Mouse (Mus musculus) liver, embryonic 11.5 days (tissue): ENCODE measurements at regions not wholly inside any gene's neighbourhood (a gene's known extent, or its start where the extent isn't known, plus 50 kb on each side); places are given as distances from the start of the nearest gene placed in this dataset.

Source experiments
- ATAC-seq: fragments of 200-750 bp; cut with Nextera tagmentation; replicated peaks from 2 replicates; pipeline ENCODE4 v1.8.0; 2017; ENCODE audit warnings: moderate number of reproducible peaks, mild to moderate bottlenecking, moderate TSS enrichment, moderate library complexity; ENCODE audit not compliant: low FRiP score
- DNase-seq: peaks from one replicate; pipeline ENCODE4 v3.0.0-alpha.2; 2017; ENCODE audit warnings: low spot score
- H3K27ac ChIP-seq: fragments of 300-500 bp; sonication (generic); 2 replicates; pipeline ENCODE4 v1.5.1; 2014; ENCODE audit warnings: mild to moderate bottlenecking, low read depth, low read length, control low read depth
- H3K27me3 ChIP-seq: fragments of 300-500 bp; sonication (generic); replicated peaks from 2 replicates; pipeline ENCODE4 v1.6.1; 2014; ENCODE audit warnings: low read length, mixed read lengths; ENCODE audit not compliant: control insufficient read depth, insufficient read depth
- H3K36me3 ChIP-seq: fragments of 300-500 bp; sonication (generic); 2 replicates; pipeline ENCODE4 v1.6.1; 2014; ENCODE audit warnings: mild to moderate bottlenecking, low read length, moderate library complexity, mixed read lengths; ENCODE audit not compliant: control insufficient read depth, insufficient read depth
- H3K4me1 ChIP-seq: fragments of 300-500 bp; sonication (generic); replicated peaks from 2 replicates; pipeline ENCODE4 v1.6.1; 2014; ENCODE audit warnings: low read length, mixed read lengths; ENCODE audit not compliant: control insufficient read depth, insufficient read depth
- H3K4me2 ChIP-seq: fragments of 300-500 bp; sonication (generic); 2 replicates; pipeline ENCODE4 v1.6.1; 2014; ENCODE audit warnings: mild to moderate bottlenecking, control low read depth, moderate library complexity
- H3K4me3 ChIP-seq: fragments of 300-500 bp; sonication (generic); 2 replicates; pipeline ENCODE4 v1.5.1; 2014; ENCODE audit warnings: low read depth, low read length, control low read depth
- H3K9ac ChIP-seq: fragments of 300-500 bp; sonication (generic); 2 replicates; pipeline ENCODE4 v1.6.1; 2014; ENCODE audit warnings: low read depth, low read length, control low read depth
- H3K9me3 ChIP-seq: fragments of 300-500 bp; sonication (generic); 2 replicates; pipeline ENCODE4 v1.6.1; 2016; ENCODE audit warnings: low read length, inconsistent platforms, mixed read lengths; ENCODE audit not compliant: control insufficient read depth
- WGBS: fragments of 180-500 bp; shearing (Covaris S2); extraction: QIAGEN DNeasy Blood & Tissue Kit; methylation state at CpG from one replicate; pipeline ENCODE4 v1.1.7; 2014; 5-methylcytosine and 5-hydroxymethylcytosine counted together

GRCm38 (mm10) chr5:132737966-132738365 lies 194.8 kb upstream of the Auts2 start:
- DNase-seq (no peak), ATAC-seq (no peak)
- Histone ChIP-seq H3K9ac (no peak overlapping the region), H3K9me3 (no peaks in the 10 kb centered on the region), H3K36me3 (no peaks in the 10 kb centered on the region), H3K4me3 (no peak overlapping the region), H3K27me3 (no peaks in the 10 kb centered on the region), H3K27ac (no peak overlapping the region), H3K4me1 (no peaks in the 10 kb centered on the region), H3K4me2 (no peak overlapping the region)
- 72% methylated on average over 5 of the region's 5 CpGs for WGBS

DNA sequence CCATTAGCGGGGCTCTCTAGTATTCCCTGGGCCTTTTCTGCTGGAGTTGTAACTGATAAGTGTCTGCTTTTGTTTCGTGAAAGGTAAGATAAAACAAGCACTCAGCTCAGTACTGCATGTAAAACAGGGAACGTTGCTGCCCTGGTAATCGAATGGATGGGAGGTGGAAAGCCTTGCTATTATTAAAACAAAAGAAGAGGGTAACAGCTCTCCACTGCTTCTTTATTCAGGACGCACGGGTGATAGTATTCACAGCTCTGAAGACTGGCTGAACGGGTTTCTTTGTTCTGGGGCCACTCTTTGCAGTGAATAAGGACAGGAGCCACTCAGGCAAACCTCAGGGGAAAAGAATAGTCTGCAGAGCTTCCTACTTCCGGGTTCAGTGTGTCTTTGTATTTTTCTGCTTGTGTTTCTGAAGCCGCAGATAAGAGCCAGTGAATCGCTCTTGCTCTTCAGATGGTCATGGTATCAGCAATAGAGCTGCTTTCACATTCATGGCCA lies 185.6 kb upstream of the Auts2 start:
- H3K27ac ChIP-seq = no peak overlapping the region
- H3K4me3 ChIP-seq = no peak overlapping the region
- no peaks in the 10 kb centered on the region for H3K27me3 ChIP-seq
- H3K4me2 ChIP-seq = no peak overlapping the region
- no peak overlapping the region for H3K9ac ChIP-seq
- no peak for DNase-seq
- 47% methylated on average over 10 of the region's 10 CpGs for WGBS
- no peaks in the 10 kb centered on the region for H3K36me3 ChIP-seq
- no peak for ATAC-seq
- no peaks in the 10 kb centered on the region for H3K4me1 ChIP-seq
- H3K9me3 ChIP-seq = no peaks in the 10 kb centered on the region

DNA sequence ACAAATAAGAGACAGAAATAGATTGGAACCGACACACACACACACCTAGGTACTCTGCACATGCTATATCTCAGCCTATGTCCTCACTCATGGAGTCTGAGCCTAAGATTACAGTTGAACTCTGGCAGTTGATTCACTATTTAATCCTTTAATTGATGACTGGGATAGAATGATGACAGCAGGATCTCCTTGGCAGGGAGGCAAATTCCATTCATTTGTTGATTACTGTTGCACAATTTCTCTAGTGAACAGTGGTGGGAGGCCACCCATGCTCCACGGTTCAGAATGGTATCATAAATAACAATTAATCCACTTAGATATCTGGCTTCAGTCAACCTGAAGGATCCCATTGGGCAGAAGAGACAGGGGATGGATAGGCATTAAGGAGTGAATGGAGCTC lies 181.3 kb upstream of the Auts2 start:
- DNase-seq (no peak), ATAC-seq (no peak)
- Histone ChIP-seq H3K4me2 (no peak overlapping the region), H3K36me3 (no peaks in the 10 kb centered on the region), H3K4me1 (no peaks in the 10 kb centered on the region), H3K4me3 (no peak overlapping the region), H3K9me3 (no peaks in the 10 kb centered on the region), H3K9ac (no peak overlapping the region), H3K27me3 (no peaks in the 10 kb centered on the region), H3K27ac (no peak overlapping the region)
- 53% methylated on average over 2 of the region's 2 CpGs for WGBS

DNA sequence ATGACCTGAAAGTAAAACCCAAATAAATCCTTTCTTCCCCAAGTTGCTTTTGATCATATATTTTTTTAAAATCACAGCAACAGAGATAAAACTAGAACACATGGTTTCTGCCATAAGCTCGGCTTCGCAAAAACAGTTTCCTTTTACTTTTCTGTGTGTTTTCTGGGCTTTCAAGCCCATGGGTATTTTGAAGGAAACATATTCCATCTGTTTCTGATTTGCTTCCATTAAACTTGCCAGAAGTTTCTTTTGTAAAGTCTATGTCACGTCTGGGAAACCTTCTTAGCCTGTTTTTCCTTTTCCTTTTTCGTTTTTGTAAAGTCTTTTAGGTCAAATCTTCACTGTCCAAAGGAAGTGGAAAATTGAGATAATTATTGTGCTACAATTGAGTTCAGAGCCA lies 167.2 kb upstream of the Auts2 start:
- ATAC-seq (no peak), DNase-seq (no peak)
- Histone ChIP-seq H3K27me3 (no peaks in the 10 kb centered on the region), H3K9ac (no peak overlapping the region), H3K4me3 (no peak overlapping the region), H3K4me2 (no peak overlapping the region), H3K36me3 (no peaks in the 10 kb centered on the region), H3K4me1 (no peaks in the 10 kb centered on the region), H3K9me3 (no peaks in the 10 kb centered on the region), H3K27ac (no peak overlapping the region)
- 78% methylated on average over 4 of the region's 4 CpGs for WGBS

GRCm38 (mm10) chr5:132707531-132707930 lies 164.4 kb upstream of the Auts2 start:
- Histone ChIP-seq H3K9ac (no peak overlapping the region), H3K4me3 (no peak overlapping the region), H3K4me2 (no peak overlapping the region), H3K27me3 (no peaks in the 10 kb centered on the region), H3K36me3 (no peaks in the 10 kb centered on the region), H3K9me3 (no peaks in the 10 kb centered on the region), H3K27ac (no peak overlapping the region), H3K4me1 (no peaks in the 10 kb centered on the region)
- 75% methylated on average over 4 of the region's 4 CpGs for WGBS
- DNase-seq (no peak), ATAC-seq (no peak)

- H3K4me3 ChIP-seq = no peak overlapping the region
- no peaks in the 10 kb centered on the region for H3K27me3 ChIP-seq
- H3K9ac ChIP-seq = no peak overlapping the region
- no peak overlapping the region for H3K27ac ChIP-seq
- no peak for DNase-seq
- no peak overlapping the region for H3K4me2 ChIP-seq
- no peak for ATAC-seq
- H3K36me3 ChIP-seq = no peaks in the 10 kb centered on the region
- no peaks in the 10 kb centered on the region for H3K9me3 ChIP-seq
- 72% methylated on average over 10 of the region's 10 CpGs for WGBS
- no peaks in the 10 kb centered on the region for H3K4me1 ChIP-seq
Measured at GRCm38 (mm10) chr5:132703455-132704100, 160.4 kb upstream of the Auts2 start.

DNA sequence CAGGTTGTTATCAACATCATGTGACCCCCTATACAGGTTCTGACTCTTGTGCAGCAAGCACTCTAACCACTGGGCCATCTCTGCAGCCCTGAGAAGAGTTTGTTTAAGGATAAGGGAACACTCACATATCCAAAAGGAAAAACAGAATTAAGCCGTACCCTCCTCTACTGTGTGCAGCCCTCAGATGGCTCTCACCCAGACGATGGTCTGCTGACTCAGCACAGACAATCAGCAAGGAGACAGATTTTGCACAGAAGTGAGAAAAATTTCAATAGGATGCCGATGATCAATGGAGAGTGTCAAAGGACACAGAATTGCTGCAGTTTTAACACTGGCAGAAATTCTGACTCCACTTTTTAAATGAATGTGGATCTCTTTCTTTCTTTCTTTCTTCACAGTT lies 159.4 kb upstream of the Auts2 start:
- no peak overlapping the region for H3K4me3 ChIP-seq
- H3K9ac ChIP-seq = no peak overlapping the region
- 81% methylated on average over 3 of the region's 3 CpGs for WGBS
- ATAC-seq (no peak), DNase-seq (no peak)
- H3K9me3 ChIP-seq = no peaks in the 10 kb centered on the region
- H3K4me2 ChIP-seq = no peak overlapping the region
- no peak overlapping the region for H3K27ac ChIP-seq
- no peaks in the 10 kb centered on the region for H3K4me1 ChIP-seq
- H3K36me3 ChIP-seq = no peaks in the 10 kb centered on the region
- H3K27me3 ChIP-seq = no peaks in the 10 kb centered on the region

GRCm38 (mm10) chr5:132690784-132691183 lies 147.6 kb upstream of the Auts2 start:
- 81% methylated on average over 10 of the region's 10 CpGs for WGBS

DNA sequence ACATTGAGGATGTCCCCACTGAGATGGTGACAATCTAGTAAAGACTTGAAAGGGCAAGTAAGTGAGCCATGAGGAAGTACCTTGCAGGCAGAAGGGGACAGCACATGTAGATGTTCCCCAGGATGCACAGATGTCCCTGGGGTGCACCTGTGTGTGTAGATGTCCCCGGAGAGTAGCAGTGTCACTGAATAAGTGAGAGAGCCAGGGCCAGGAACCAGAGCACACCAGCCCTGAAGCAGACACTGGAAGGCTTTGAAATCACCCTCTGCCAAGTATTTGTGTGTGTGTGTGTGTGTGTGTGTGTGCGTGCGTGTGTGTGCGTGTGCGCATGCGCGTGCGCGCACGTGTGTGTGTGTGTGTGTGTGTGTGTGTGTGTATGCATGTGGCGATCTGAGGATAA lies 132.1 kb upstream of the Auts2 start:
- Histone ChIP-seq H3K4me1 (no peaks in the 10 kb centered on the region), H3K27ac (no peak overlapping the region), H3K27me3 (no peaks in the 10 kb centered on the region), H3K4me2 (no peak overlapping the region), H3K36me3 (no peaks in the 10 kb centered on the region), H3K9ac (no peak overlapping the region), H3K4me3 (no peak overlapping the region), H3K9me3 (no peaks in the 10 kb centered on the region)
- WGBS = 90% methylated on average over 11 of the region's 11 CpGs
- ATAC-seq (no peak), DNase-seq (no peak)

More at GRCm38 (mm10) chr5:132690784-132691183, 147.6 kb upstream of the Auts2 start:
- DNase-seq (no peak), ATAC-seq (no peak)
- Histone ChIP-seq H3K36me3 (no peaks in the 10 kb centered on the region), H3K9me3 (peaks cover 3% of the 10 kb centered on the region; the same call in 1 of the 2 replicates), H3K27me3 (no peaks in the 10 kb centered on the region), H3K4me3 (no peak overlapping the region), H3K4me2 (no peak overlapping the region), H3K27ac (no peak overlapping the region), H3K9ac (no peak overlapping the region), H3K4me1 (no peaks in the 10 kb centered on the region)
